Mouse (Mus musculus): ENCODE measurements around the gene Wtap.
"Not testable (repeated sequence)": the region's sequence is repeated elsewhere in the genome, so short reads cannot be mapped to it uniquely, and the experiment has no call there.

DNA sequence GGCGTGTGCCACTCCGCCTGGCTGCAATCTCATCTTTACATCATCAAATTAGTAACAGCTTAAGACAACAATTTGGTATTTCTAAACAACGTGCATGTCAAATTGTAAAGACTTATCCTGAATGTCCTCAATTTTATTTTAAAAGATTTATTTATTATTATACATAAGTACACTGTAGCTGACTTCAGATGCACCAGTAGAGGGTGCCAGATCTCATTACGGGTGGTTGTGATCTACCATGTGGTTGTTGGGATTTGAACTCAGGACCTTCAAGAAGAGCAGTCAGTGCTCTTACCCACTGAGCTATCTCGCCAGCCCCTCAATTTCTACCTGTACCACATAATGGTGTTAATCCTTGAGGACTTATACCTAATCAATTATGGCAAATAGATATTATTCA, 8.3 kb upstream of the Wtap start:
- not testable (repeated sequence) for TF ChIP-seq POLR2A (IDR thresholded peaks at IDR 0.05; ENCODE audit: borderline replicate concordance, extremely low read depth, low read depth, low read length); CTCF (IDR thresholded peaks at IDR 0.05; ENCODE audit: insufficient read depth, low read length)
